Mouse (Mus musculus) central nervous system, embryonic 14 days (tissue): ENCODE results near the gene Raver2. TPM values are rescaled to one million over a fixed set of nuclear protein-coding genes. Genes with fewer than 3 reads are reported as not detected.

Source experiments
- polyA plus RNA-seq: library from polyadenylated mRNA; depleted of rRNA; stranded (reverse); fragments of >200 nt; gene quantifications from 2 replicates; pipeline ENCODE4 v1.2.3, GENCODE M21; 2012; rRNA removed

Gene Raver2
- polyA plus RNA-seq: 9.2 and 11.4 TPM in 2 replicates

DNA sequence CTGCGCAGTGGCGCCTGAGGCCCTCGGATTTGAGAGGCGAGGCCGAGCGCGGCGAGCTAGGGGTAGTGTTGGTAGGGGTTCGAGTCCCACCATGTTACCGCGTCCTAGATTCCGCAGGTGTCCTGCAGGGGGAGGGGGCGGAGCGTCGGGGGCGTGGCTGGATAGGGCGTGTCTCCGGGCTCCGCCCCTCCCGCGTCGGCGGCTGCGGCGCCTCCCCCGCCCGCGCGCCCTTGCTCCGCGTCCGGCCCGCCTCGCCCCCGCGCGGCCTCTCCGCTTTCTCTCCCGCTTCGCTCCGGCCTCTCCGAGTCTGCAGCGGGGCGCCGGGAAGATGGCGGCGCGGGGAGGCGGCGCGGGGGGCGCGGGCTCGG, at the start of gene Raver2:
Gene Raver2 (plus strand): TSS at position 198 of the 368 bp plus-strand sequence.

DNA sequence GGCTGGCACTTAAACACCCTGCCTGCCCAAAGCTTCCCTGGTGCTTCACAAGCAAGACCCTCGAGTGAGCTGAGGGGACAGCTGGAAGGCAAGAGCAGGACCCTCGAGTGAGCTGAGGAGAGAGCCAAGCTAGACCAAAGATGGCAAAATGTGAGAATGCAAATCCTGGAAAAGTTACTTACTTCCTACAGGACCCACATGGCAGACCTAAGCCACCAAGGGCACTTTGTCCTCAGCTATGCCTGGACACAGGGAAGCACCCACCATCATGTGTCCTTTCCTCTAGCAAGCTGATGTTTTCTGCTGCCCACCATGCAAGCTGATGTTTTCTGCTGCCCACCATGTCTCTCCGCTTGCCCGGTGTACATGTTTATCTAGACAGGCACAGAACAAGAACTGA, 48.2 kb upstream of the Raver2 start, which contains the start of gene Gm10577:
Gene Gm10577 (minus strand): TSS at position 101 of the 400 bp plus-strand sequence.

Other genes with a start within 250 kb of the Raver2 start
- not detected in 2 replicates for gene Gm10577, start 48.3 kb upstream of the Raver2 start, polyA plus RNA-seq
- gene Jak1, start 196.3 kb downstream of the Raver2 start, polyA plus RNA-seq: 41.2 and 50.7 TPM in 2 replicates